Mouse (Mus musculus) liver, postnatal 0 days (tissue): Measurements from ENCODE around the gene Rfx1. TPM values are rescaled to one million over a fixed set of nuclear protein-coding genes. Genes with fewer than 3 reads are reported as not detected.
A peak's percentile ranks its signal among the peaks of the same experiment; 100 is the strongest.

ENCODE experiments used
- ATAC-seq: fragments of 200-750 bp; cut with Nextera tagmentation; 2 replicates; pipeline ENCODE4 v1.8.0; 2017; ENCODE audit warnings: mild to moderate bottlenecking, moderate library complexity
- DNase-seq: peaks from one replicate; pipeline ENCODE4 v3.0.0-alpha.2; 2016
- H3K27ac ChIP-seq: fragments of 300-500 bp; sonication (generic); 2 replicates; pipeline ENCODE4 v1.5.1; 2014; ENCODE audit warnings: antibody characterized with exemption, moderate library complexity, mild to moderate bottlenecking, low read depth
- H3K27me3 ChIP-seq: fragments of 300-500 bp; sonication (generic); 2 replicates; pipeline ENCODE4 v1.6.1; 2014; ENCODE audit warnings: low read length, control low read depth, mixed read lengths; ENCODE audit not compliant: insufficient read depth
- H3K36me3 ChIP-seq: fragments of 300-500 bp; sonication (generic); replicated peaks from 2 replicates; pipeline ENCODE4 v1.6.1; 2014; ENCODE audit warnings: mild to moderate bottlenecking, control low read depth, low read length, moderate library complexity, mixed read lengths; ENCODE audit not compliant: insufficient read depth
- H3K4me1 ChIP-seq: fragments of 300-500 bp; sonication (generic); 2 replicates; pipeline ENCODE4 v1.6.1; 2014; ENCODE audit warnings: antibody characterized with exemption, mild to moderate bottlenecking, control low read depth; ENCODE audit not compliant: insufficient read depth
- H3K4me2 ChIP-seq: fragments of 300-500 bp; sonication (generic); 2 replicates; pipeline ENCODE4 v1.6.1; 2014; ENCODE audit warnings: low read depth, mild to moderate bottlenecking, low read length, moderate library complexity, mixed read lengths
- H3K4me3 ChIP-seq: fragments of 300-500 bp; sonication (generic); 2 replicates; pipeline ENCODE4 v1.5.1; 2014; ENCODE audit warnings: low read depth, low read length
- H3K9ac ChIP-seq: fragments of 300-500 bp; sonication (generic); replicated peaks from 2 replicates; pipeline ENCODE4 v1.6.1; 2014; ENCODE audit warnings: mild to moderate bottlenecking, moderate library complexity
- H3K9me3 ChIP-seq: fragments of 300-500 bp; sonication (generic); 2 replicates; pipeline ENCODE4 v1.6.1; 2016; ENCODE audit warnings: mild to moderate bottlenecking, control low read depth, low read length, mixed read lengths
- CTCF ChIP-seq: sonication (generic); IDR thresholded peaks from 2 replicates; pipeline ENCODE4 v1.5.1; 2016; ENCODE audit warnings: antibody characterized with exemption, low read depth
- EP300 ChIP-seq: IDR thresholded peaks from 2 replicates; pipeline ENCODE4 v1.6.1; 2016; ENCODE audit warnings: antibody characterized with exemption, low read depth, mild to moderate bottlenecking
- WGBS: fragments of 180-500 bp; shearing (Covaris S2); extraction: QIAGEN DNeasy Blood & Tissue Kit; methylation state at CpG from one replicate; pipeline ENCODE4 v1.1.7; 2014; ENCODE audit not compliant: insufficient replicate concordance; 5-methylcytosine and 5-hydroxymethylcytosine counted together
- polyA plus RNA-seq: library from polyadenylated mRNA; unstranded; fragments of >200 nt; fragmentation: Nextera tagmentation; extraction: Ambion mirVana; gene quantifications from 2 replicates; pipeline ENCODE4 v1.2.1, GENCODE M21; 2015

The Rfx1 gene
- 1.3 and 1.5 TPM in 2 replicates for polyA plus RNA-seq

DNA sequence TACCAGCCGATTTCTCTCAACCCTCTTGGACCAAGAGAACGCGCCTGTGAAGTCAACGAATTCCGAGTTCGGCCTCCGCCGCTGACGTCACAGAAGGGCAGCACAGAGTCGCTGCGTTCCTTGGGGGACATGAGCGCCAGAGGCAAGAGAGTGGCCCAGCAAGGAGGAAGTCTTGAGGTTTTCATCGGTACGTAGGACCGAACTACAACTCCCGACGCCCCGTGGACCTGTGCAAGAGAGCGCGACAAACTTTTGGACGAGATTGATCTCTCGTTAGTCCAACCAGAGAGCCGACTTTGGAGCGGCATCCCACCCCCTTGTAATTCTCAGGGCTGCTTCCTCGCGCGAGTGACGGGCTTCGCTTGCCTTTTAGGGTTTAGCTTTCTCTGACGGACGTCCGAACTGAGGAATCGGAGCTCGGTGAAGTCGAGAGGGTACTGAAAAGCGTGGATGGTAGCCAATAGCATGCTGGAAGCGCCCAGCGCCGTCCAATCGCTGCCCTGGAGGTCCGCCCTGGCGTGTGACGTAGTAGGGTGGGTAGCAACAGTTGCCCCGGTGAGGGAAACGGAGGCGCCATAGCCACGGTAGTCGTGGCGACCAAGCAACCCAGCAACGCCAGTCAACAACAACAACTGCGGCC is at the start of gene Rfx1:
Rfx1 (plus strand) TSS at position 544 of the 640 bp plus-strand sequence.
- Histone ChIP-seq H3K9me3 (no peaks in the 10 kb centered on the region), H3K27me3 (no peaks in the 10 kb centered on the region), H3K27ac (peak within 1 kb of the TSS; percentile 97), H3K36me3 (no peaks in the 10 kb centered on the region), H3K4me2 (peak within 1 kb of the TSS; percentile 94), H3K9ac (peak within 1 kb of the TSS; percentile 77), H3K4me1 (peaks cover 41% of the 10 kb centered on the region), H3K4me3 (peak within 1 kb of the TSS; percentile 74)
- DNase-seq (peak; percentile 98), ATAC-seq (peak; percentile 94)
- TF ChIP-seq EP300 (peak; percentile 71; the same call in 1 of the 2 replicates), CTCF (no peak)
- under 1% methylated on average over 50 of the region's 51 CpGs for WGBS

DNA sequence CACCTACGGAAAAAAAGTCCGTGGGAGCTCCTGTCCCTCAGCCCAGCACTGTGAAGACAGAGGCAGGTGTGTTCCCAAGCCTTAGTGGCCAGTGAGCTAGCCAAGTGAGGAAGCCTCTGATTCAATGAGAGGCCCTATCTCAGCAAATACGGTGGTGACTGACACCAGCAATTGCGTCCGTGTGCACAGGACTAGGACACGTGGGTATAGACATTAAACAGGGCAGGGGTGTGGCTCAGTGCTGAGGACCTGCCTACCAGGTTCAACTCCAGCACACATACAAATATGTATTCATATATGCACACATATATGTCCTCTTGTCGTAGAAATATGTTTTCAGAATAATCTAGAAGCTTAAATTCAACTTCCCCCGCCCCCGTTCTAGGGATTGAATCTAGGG is 46.9 kb upstream of the Rfx1 start:
- no peak for TF ChIP-seq EP300
- TF ChIP-seq CTCF: no peak
- DNase-seq: no peak
- 66% methylated on average over 9 of the region's 9 CpGs for WGBS
- no peak overlapping the region for H3K9ac ChIP-seq
- no peak overlapping the region for H3K27ac ChIP-seq
- H3K9me3 ChIP-seq: no peaks in the 10 kb centered on the region
- H3K36me3 ChIP-seq: no peaks in the 10 kb centered on the region
- peaks cover 28% of the 10 kb centered on the region for H3K27me3 ChIP-seq
- H3K4me2 ChIP-seq: no peak overlapping the region
- ATAC-seq: no peak
- no peak overlapping the region for H3K4me3 ChIP-seq
- H3K4me1 ChIP-seq: no peaks in the 10 kb centered on the region

DNA sequence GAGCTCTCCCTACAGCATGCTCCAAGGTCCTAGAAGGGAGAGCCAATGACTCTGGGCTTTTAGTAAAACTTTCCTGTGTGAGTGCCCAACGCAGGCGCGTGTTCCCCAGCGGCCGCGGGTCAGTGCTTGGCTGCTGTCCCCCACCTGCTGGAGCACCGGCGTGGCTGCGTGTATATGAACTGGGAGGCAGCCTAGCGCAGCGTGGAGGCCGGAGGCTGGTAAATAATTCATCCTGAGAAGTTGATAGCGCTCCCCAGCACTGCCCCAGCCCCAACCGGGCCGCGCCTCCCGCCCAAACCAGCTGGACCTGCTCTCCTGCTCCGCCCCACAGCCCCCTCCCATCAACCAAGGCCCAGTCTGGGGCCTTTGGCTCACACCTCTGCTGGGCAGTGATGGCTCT is 45.5 kb upstream of the Rfx1 start, which contains the start of gene Palm3:
Palm3 (plus strand) TSS at position 376 of the 400 bp plus-strand sequence.
- Histone ChIP-seq H3K9ac (no peak within 1 kb of the TSS), H3K4me3 (no peak within 1 kb of the TSS), H3K4me2 (no peak within 1 kb of the TSS), H3K27ac (no peak within 1 kb of the TSS), H3K4me1 (peaks cover 4% of the 10 kb centered on the region), H3K36me3 (no peaks in the 10 kb centered on the region), H3K27me3 (peaks cover 37% of the 10 kb centered on the region), H3K9me3 (no peaks in the 10 kb centered on the region)
- 24% methylated on average over 18 of the region's 18 CpGs for WGBS
- ATAC-seq (no peak), DNase-seq (no peak)
- TF ChIP-seq CTCF (no peak), EP300 (no peak)

DNA sequence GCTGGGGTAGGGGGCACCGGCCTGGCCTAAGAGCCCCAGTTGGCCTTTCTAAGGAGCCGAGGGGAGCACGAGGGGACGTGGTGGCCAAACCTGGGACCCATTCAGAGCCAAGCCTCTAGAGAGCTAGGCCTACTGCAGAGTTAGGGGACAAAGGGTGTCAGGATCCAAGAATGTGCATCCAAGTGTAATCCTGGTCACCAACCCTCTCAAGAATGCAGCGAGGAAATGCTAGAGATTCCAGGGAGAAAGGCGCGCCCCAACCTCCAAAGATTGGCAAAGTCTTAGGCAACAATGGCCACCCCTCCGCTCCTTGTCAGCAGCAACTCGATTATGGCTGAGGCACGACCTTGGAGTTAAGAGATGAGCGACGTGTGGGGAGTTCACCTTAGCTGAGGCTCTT is 45.1 kb upstream of the Rfx1 start:
- 50% methylated on average over 12 of the region's 12 CpGs for WGBS
- Histone ChIP-seq H3K36me3 (no peaks in the 10 kb centered on the region), H3K9me3 (no peaks in the 10 kb centered on the region), H3K4me2 (no peak overlapping the region), H3K4me1 (peaks cover 4% of the 10 kb centered on the region), H3K27me3 (peaks cover 42% of the 10 kb centered on the region), H3K9ac (no peak overlapping the region), H3K27ac (no peak overlapping the region), H3K4me3 (no peak overlapping the region)
- ATAC-seq (no peak), DNase-seq (no peak)
- TF ChIP-seq EP300: no peak
- TF ChIP-seq CTCF: no peak

DNA sequence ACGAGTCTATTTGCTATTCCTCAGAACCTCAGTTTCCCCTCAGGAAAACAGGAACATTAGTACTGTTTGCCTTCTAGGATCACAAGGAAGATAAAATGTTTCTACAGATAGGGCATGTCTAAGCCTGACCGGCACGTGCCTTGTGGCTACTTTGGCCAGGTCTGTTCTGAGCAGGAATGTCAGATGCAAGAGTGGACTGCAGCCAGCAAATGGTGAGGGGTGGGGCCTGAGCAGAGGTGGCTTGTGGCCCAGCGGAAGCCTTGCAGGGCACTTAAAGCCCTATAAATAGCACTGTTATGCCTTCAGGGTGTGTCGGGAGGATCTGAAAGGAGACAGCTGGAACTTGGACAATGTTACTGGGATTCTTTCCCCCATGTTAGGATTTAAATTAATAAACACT is 43.5 kb upstream of the Rfx1 start:
- H3K9me3 ChIP-seq: no peaks in the 10 kb centered on the region
- H3K27ac ChIP-seq: no peak overlapping the region
- H3K4me1 ChIP-seq: peaks cover 4% of the 10 kb centered on the region
- ATAC-seq (no peak), DNase-seq (no peak)
- no peak for TF ChIP-seq CTCF
- TF ChIP-seq EP300: no peak
- H3K4me3 ChIP-seq: no peak overlapping the region
- WGBS: 24% methylated on average over 5 of the region's 5 CpGs
- no peaks in the 10 kb centered on the region for H3K36me3 ChIP-seq
- H3K9ac ChIP-seq: no peak overlapping the region
- H3K4me2 ChIP-seq: no peak overlapping the region
- peaks cover 55% of the 10 kb centered on the region for H3K27me3 ChIP-seq

DNA sequence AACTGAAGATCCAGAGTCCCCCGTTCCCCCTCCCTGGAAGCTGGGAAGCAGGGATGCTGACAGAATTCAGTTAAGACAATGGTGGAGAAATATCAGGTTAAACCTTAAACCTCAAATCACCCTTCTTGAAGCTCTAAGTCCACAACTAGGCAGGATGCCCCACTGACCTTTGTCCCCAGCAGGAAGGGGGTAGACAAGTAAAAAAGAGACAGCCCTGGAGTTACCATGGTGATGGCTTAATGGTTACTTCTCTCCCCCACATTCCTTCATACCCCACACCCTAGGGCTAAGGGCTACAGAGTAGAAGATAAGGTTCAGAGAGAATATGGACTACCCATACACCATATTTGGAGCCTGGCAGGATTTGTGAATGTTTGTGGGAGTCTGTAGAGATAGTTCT is 43.0 kb upstream of the Rfx1 start:
- no peak for DNase-seq
- Histone ChIP-seq H3K9me3 (no peaks in the 10 kb centered on the region), H3K9ac (no peak overlapping the region), H3K27ac (no peak overlapping the region), H3K36me3 (no peaks in the 10 kb centered on the region), H3K4me1 (peaks cover 4% of the 10 kb centered on the region), H3K4me2 (no peak overlapping the region), H3K27me3 (peaks cover 61% of the 10 kb centered on the region), H3K4me3 (no peak overlapping the region)
- WGBS: 65% methylated on average over 1 of the region's 1 CpGs
- TF ChIP-seq EP300: no peak
- TF ChIP-seq CTCF: no peak
- ATAC-seq: no peak
